Mouse (Mus musculus): Measurements from ENCODE around the gene Socs4. TPM values are rescaled to one million over a fixed set of nuclear protein-coding genes. Genes with fewer than 3 reads are reported as not detected.

Gene Socs4
- polyA plus RNA-seq, 1 experiment from 2014 or later = 2.7 TPM

- H3K27ac ChIP-seq (replicated peaks) = peak overlapping the region; percentile 71; the same call in 1 of the 2 replicates
- H3K9me3 ChIP-seq = no peaks in the 10 kb centered on the region
- no peak overlapping the region for H3K4me3 ChIP-seq
- no peak overlapping the region for H3K9ac ChIP-seq
- H3K4me2 ChIP-seq = no peak overlapping the region
- WGBS = 20% methylated on average over 4 of the region's 4 CpGs
- no peak for ATAC-seq (ENCODE audit: low read depth)
- peaks cover 15% of the 10 kb centered on the region for H3K4me1 ChIP-seq (replicated peaks)
- H3K27me3 ChIP-seq = no peaks in the 10 kb centered on the region
- peaks cover 13% of the 10 kb centered on the region for H3K36me3 ChIP-seq
Measured at GRCm38 (mm10) chr14:47294136-47294535, 17.4 kb downstream of the Socs4 start.

GRCm38 (mm10) chr14:47296232-47296631 is 19.5 kb downstream of the Socs4 start:
- H3K27ac ChIP-seq (replicated peaks) = no peak overlapping the region
- no peak overlapping the region for H3K9ac ChIP-seq
- H3K36me3 ChIP-seq = no peaks in the 10 kb centered on the region
- H3K4me2 ChIP-seq = no peak overlapping the region
- ATAC-seq (ENCODE audit: low read depth) = no peak
- 84% methylated on average over 2 of the region's 2 CpGs for WGBS
- H3K4me1 ChIP-seq (replicated peaks) = peaks cover 36% of the 10 kb centered on the region
- no peaks in the 10 kb centered on the region for H3K9me3 ChIP-seq
- H3K27me3 ChIP-seq = no peaks in the 10 kb centered on the region
- H3K4me3 ChIP-seq = no peak overlapping the region

- WGBS = 1% methylated on average over 34 of the region's 34 CpGs
- H3K36me3 ChIP-seq = no peaks in the 10 kb centered on the region
- ATAC-seq (ENCODE audit: low read depth) = peak; percentile 92
- H3K27ac ChIP-seq (replicated peaks) = peak within 1 kb of the TSS; percentile 99
- peak within 1 kb of the TSS; percentile 72 for H3K4me2 ChIP-seq
- H3K4me1 ChIP-seq (replicated peaks) = peaks cover 39% of the 10 kb centered on the region
- peak within 1 kb of the TSS; percentile 96 for H3K4me3 ChIP-seq
- H3K9me3 ChIP-seq = no peaks in the 10 kb centered on the region
- H3K9ac ChIP-seq = peak within 1 kb of the TSS; percentile 98
- H3K27me3 ChIP-seq = no peaks in the 10 kb centered on the region
Measured at GRCm38 (mm10) chr14:47297785-47298407, 21.2 kb downstream of the Socs4 start, which contains the start of gene Mapk1ip1l. TSS of gene Mapk1ip1l (plus strand) at chr14:47298266.

- no peaks in the 10 kb centered on the region for H3K9me3 ChIP-seq
- H3K9ac ChIP-seq = peak overlapping the region; percentile 98
- peak overlapping the region; percentile 96 for H3K4me3 ChIP-seq
- peak overlapping the region; percentile 72 for H3K4me2 ChIP-seq
- H3K27ac ChIP-seq (replicated peaks) = peak overlapping the region; percentile 99
- H3K36me3 ChIP-seq = no peaks in the 10 kb centered on the region
- under 1% methylated on average over 38 of the region's 38 CpGs for WGBS
- no peaks in the 10 kb centered on the region for H3K27me3 ChIP-seq
- peak; percentile 88 for ATAC-seq (ENCODE audit: low read depth)
- H3K4me1 ChIP-seq (replicated peaks) = peaks cover 44% of the 10 kb centered on the region
Measured at GRCm38 (mm10) chr14:47298408-47298792, 21.7 kb downstream of the Socs4 start.

GRCm38 (mm10) chr14:47298819-47299261 is 22.1 kb downstream of the Socs4 start:
- no peaks in the 10 kb centered on the region for H3K36me3 ChIP-seq
- 0% methylated on average over 15 of the region's 15 CpGs for WGBS
- H3K4me1 ChIP-seq (replicated peaks) = peaks cover 46% of the 10 kb centered on the region
- peak; percentile 64 for ATAC-seq (ENCODE audit: low read depth)
- peak overlapping the region; percentile 98 for H3K9ac ChIP-seq
- peak overlapping the region; percentile 99 for H3K27ac ChIP-seq (replicated peaks)
- peak overlapping the region; percentile 96 for H3K4me3 ChIP-seq
- no peaks in the 10 kb centered on the region for H3K27me3 ChIP-seq
- H3K4me2 ChIP-seq = peak overlapping the region; percentile 72
- no peaks in the 10 kb centered on the region for H3K9me3 ChIP-seq

GRCm38 (mm10) chr14:47302885-47303680 is 26.4 kb downstream of the Socs4 start:
- H3K4me1 ChIP-seq (replicated peaks) = peaks cover 42% of the 10 kb centered on the region
- ATAC-seq (ENCODE audit: low read depth) = no peak
- no peak overlapping the region for H3K4me2 ChIP-seq
- H3K4me3 ChIP-seq = no peak overlapping the region
- no peaks in the 10 kb centered on the region for H3K9me3 ChIP-seq
- H3K9ac ChIP-seq = no peak overlapping the region
- WGBS = 78% methylated on average over 14 of the region's 14 CpGs
- 0 out of 2 replicates have a peak, but pooled peaks cover 3% of the 10 kb centered on the region for H3K36me3 ChIP-seq
- H3K27ac ChIP-seq (replicated peaks) = no peak overlapping the region
- H3K27me3 ChIP-seq = no peaks in the 10 kb centered on the region

GRCm38 (mm10) chr14:47304814-47305405 is 28.2 kb downstream of the Socs4 start:
- peaks cover 32% of the 10 kb centered on the region for H3K4me1 ChIP-seq (replicated peaks)
- no peak for ATAC-seq (ENCODE audit: low read depth)
- H3K4me3 ChIP-seq = no peak overlapping the region
- H3K9ac ChIP-seq = no peak overlapping the region
- H3K4me2 ChIP-seq = no peak overlapping the region
- H3K27ac ChIP-seq (replicated peaks) = no peak overlapping the region
- H3K9me3 ChIP-seq = no peaks in the 10 kb centered on the region
- H3K36me3 ChIP-seq = peaks cover 13% of the 10 kb centered on the region
- WGBS = 97% methylated on average over 6 of the region's 6 CpGs
- no peaks in the 10 kb centered on the region for H3K27me3 ChIP-seq

- WGBS = 88% methylated on average over 4 of the region's 4 CpGs
- Histone ChIP-seq H3K27ac (replicated peaks) (no peak overlapping the region), H3K27me3 (no peaks in the 10 kb centered on the region), H3K9me3 (no peaks in the 10 kb centered on the region), H3K36me3 (peaks cover 24% of the 10 kb centered on the region), H3K4me2 (no peak overlapping the region), H3K4me1 (replicated peaks) (peaks cover 22% of the 10 kb centered on the region), H3K9ac (no peak overlapping the region), H3K4me3 (no peak overlapping the region)
- ATAC-seq (ENCODE audit: low read depth) = no peak
Measured at GRCm38 (mm10) chr14:47305933-47306332, 29.2 kb downstream of the Socs4 start.

GRCm38 (mm10) chr14:47307669-47308068 is 30.9 kb downstream of the Socs4 start:
- ATAC-seq (ENCODE audit: low read depth) = no peak
- H3K27me3 ChIP-seq = no peaks in the 10 kb centered on the region

GRCm38 (mm10) chr14:47309061-47309460 is 32.3 kb downstream of the Socs4 start:
- ATAC-seq (ENCODE audit: low read depth) = no peak
- Histone ChIP-seq H3K9me3 (no peaks in the 10 kb centered on the region), H3K27ac (replicated peaks) (no peak overlapping the region), H3K9ac (no peak overlapping the region), H3K27me3 (no peaks in the 10 kb centered on the region), H3K36me3 (peaks cover 47% of the 10 kb centered on the region), H3K4me3 (no peak overlapping the region), H3K4me2 (no peak overlapping the region), H3K4me1 (replicated peaks) (0 out of 2 replicates have a peak, but pooled peaks cover 9% of the 10 kb centered on the region)
- WGBS = 97% methylated on average over 1 of the region's 1 CpGs

More at GRCm38 (mm10) chr14:47307669-47308068, 30.9 kb downstream of the Socs4 start:
- WGBS = 80% methylated on average over 3 of the region's 3 CpGs
- Histone ChIP-seq H3K4me2 (no peak overlapping the region), H3K9me3 (no peaks in the 10 kb centered on the region), H3K9ac (no peak overlapping the region), H3K4me3 (no peak overlapping the region), H3K27ac (replicated peaks) (no peak overlapping the region), H3K4me1 (replicated peaks) (peaks cover 18% of the 10 kb centered on the region), H3K36me3 (peaks cover 38% of the 10 kb centered on the region)

GRCm38 (mm10) chr14:47310342-47311181 is 33.8 kb downstream of the Socs4 start:
- no peak overlapping the region for H3K4me3 ChIP-seq
- no peaks in the 10 kb centered on the region for H3K27me3 ChIP-seq
- H3K9me3 ChIP-seq = no peaks in the 10 kb centered on the region
- no peaks in the 10 kb centered on the region for H3K4me1 ChIP-seq (replicated peaks)
- H3K4me2 ChIP-seq = no peak overlapping the region
- H3K27ac ChIP-seq (replicated peaks) = no peak overlapping the region
- no peak for ATAC-seq (ENCODE audit: low read depth)
- 91% methylated on average over 18 of the region's 18 CpGs for WGBS
- H3K36me3 ChIP-seq = peaks cover 59% of the 10 kb centered on the region
- no peak overlapping the region for H3K9ac ChIP-seq
